Mouse (Mus musculus): Measurements from ENCODE around the gene Gm20388.
A peak's percentile ranks its signal among the peaks of the same experiment; 100 is the strongest.

The Gm20388 gene

DNA sequence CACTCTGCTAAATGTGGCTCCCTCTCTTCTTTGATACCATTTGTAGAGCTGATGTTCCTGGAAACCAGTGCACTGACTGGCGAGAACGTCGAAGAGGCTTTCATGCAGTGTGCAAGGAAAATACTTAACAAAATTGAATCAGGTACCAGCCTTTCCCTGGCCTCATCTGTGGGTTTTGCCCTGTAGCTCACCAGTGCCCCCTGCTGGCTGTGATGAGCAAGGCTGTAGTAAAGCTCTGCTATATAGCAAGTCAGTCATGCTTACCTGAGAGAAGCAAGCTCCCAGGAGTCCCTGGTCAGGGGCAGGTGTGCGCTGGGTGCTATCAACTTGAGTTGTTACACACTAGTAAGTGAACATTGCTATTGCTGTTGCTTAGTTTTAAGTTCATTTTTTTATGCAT is 3922.1 kb downstream of the Gm20388 start:
- peak; percentile 53 for DNase-seq (ENCODE audit: low spot score)

DNA sequence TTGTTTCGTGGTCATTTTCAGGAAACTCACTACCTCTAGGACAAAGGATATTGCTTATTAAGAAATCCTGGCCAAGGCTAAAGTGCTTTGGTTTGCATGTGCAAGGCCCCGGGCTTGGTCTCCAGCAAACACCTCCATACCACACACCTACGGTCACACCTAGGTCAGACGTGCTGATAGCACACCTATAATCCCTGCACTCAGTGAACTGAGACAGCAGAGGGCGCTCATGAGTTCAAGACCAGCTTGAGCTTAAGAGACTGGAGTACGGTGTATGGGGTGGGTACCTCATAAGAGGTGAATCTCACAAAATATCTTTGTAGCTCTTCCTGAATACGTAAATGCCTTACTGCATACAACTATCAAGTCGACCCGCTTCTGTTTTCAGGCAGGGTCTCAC is 3924.8 kb downstream of the Gm20388 start:
- DNase-seq (ENCODE audit: low spot score): peak; percentile 36

DNA sequence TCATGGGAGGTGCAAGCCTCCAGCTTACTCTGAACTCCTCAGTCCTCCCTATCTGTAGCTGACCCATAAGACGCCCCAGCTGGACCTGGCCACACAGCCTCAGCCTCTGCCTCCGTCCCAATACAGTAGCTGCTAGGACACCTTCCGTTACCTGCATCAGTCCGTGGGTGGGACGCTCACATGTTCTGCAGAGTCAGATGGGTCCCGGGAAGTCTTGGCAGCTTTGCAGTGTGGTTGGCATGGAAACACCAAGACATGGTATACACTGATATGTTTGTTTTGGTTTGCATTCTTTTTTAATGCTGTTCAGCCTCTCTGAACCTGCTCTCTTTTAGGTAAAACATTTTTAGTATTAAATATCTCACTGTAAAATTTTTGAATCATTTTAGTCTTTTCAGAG is 3925.7 kb downstream of the Gm20388 start:
- no peak for DNase-seq (ENCODE audit: low spot score)

DNA sequence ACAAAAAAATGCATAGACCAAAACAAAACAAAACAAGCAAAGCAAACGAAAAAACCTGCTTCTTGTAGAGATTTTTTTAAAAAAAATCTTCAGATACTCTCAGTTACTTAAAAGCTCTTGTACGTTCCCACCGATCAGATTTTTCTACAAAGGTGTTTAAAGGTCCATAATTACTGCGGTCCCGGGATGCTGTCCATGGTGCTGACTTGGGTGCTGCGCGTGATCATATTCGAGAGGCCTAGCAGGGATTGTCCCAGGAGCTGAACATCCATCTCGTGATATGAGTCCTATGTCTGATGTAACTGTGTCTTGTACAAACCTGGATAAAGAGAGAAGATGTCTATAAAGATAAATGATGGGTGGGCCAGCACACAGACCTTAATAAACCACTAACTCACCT is 3927.9 kb downstream of the Gm20388 start:
- DNase-seq (ENCODE audit: low spot score): no peak

DNA sequence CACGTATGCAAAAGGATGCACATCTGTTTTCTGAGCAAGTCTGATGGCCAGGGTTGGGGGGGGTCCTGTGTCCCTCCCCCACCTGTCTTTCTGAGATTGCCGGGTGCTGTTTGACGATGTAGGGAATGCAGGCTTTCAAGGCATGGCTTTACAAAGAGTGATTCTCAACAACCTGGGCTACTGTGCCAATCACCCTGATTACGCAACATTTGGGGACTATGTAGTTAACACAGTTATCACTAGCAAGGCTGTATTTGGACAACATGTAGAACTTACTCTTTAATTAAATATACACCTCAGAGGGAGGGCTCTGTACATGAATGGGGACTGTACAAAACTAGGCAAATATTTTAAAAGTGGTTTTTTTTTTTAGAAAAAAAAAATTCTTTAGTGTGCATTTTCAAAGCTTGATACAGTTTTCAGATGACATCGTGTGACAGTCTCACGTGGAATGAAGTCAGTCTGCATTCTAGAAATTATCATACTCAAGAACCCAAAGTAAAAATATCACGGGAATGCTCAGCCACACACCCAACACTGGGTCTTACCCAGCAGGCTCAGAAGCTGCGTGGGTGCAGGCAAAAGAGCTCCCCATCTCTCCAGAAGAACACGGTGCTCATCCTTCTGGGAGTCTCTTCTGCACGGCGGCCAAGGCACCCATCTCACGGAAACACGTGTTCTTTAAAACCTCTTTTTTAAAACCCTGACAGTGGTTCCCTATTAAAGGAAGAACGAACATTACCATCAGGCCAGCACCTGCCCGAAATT is 3930.1 kb downstream of the Gm20388 start:
- DNase-seq (ENCODE audit: low spot score): no peak

DNA sequence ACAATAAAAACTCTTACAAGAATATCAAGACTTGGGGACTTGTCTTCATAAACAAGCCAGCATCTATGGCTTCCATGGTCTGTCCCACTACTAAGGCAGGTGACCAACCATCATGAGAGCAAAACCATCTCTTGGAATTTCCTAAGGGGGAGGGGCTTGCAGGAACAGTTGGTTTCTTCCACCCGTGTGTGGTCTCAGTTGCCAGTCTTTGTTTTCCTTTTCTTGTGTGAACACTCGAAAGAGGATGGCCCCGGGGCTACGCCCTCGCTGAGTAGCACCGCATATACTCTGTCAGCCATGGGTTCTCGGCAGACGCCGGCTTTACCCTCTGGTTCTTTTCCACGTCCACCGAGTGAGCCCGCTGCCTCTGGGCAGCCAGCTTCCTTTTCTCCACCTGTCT is 3931.4 kb downstream of the Gm20388 start:
- no peak for DNase-seq (ENCODE audit: low spot score)

DNA sequence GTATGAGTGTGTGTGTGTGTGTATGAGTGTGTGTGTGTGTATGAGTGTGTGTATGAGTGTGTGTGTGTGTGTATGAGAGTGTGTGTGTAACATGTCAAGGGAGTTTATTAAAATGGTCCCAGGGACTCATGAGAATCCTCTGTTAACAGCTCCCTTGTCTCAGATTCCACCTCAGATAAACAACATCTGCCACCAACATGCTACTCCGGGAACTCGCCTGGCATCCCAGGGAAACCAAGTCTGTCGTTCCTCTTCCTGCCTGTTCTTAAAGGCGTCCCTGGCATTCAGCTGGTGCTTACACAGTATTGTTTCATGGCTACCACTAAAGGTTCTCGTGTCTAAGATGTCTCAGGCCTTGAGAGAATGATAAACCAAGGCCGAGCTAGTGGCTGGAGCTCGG is 3933.7 kb downstream of the Gm20388 start:
- DNase-seq (ENCODE audit: low spot score): no peak

DNA sequence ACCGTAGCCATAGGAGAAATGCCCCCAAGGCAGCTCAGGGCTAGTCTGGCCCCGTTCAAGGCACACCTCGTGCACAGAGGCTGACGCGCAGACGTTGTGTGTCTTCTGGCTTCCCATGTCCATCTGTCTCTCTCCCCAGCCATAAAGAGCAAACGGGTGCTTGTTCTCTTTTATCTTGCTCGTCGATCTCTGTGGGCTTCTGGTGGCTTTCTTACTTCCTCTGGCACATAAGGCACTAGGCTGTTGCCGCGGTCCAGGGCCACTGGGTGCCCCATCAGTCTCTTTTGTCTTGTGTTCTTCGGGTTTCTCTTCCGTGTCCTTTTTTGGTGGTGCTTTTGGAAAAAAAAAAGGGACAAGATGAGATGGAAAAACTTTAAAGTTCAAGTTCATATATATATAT is 3934.5 kb downstream of the Gm20388 start:
- DNase-seq (ENCODE audit: low spot score): no peak

DNA sequence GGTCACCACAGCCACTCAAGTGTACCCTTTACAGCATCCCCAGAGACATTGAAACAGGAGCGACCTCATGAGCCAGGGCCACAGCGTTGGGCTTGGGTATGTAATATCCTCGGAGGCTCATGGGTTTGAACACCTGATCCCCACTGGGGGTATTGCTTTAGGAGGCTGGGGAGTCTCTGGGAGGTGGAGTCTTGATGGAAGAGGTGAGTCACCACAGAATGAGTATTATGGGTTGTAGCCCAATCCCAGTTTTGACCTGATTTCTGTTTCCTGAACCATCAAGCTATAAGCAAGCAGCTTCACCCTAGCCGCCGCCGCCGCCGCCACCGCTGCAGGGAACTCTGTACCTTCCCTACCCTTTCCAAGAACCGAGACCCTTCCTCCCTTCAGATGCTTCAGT is 3935.3 kb downstream of the Gm20388 start:
- DNase-seq (ENCODE audit: low spot score): no peak

DNA sequence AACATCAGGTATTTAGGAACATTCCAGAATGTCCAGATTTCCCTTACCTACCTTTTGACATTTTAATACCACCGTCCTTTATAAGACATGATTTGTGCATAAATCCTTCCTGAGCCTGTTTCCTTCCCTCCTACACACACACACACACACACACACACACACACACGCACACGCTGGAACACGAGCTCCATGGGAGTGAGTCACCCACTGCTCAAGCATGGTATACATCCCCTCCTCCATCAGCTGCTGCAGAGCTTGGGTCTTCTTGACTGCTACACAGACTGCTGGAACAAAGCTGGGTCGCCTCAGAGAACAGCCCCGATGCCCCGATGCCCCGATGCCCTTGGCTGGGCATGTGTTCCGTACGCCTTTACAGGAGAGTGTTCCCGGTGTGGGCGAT is 3935.9 kb downstream of the Gm20388 start:
- no peak for DNase-seq (ENCODE audit: low spot score)

DNA sequence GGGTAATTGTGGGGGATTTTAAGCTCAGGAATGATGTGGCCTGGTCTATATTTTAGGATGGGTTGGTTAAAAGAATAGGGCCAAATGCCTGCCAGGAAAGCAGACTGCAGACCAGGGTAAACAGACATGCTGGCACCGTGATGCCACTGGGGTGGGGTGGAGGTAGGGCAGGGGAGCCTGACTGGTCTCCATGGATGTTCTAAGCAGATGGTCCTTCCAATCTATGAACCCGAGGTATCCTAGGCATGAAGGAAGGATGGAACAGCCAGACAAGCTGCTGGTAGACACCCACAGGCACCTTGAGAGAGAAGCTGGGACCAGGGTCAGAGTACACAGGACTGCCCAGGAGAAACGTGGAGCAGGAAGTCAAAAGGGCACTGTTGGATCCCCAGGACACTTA is 3936.9 kb downstream of the Gm20388 start:
- no peak for DNase-seq (ENCODE audit: low spot score)

DNA sequence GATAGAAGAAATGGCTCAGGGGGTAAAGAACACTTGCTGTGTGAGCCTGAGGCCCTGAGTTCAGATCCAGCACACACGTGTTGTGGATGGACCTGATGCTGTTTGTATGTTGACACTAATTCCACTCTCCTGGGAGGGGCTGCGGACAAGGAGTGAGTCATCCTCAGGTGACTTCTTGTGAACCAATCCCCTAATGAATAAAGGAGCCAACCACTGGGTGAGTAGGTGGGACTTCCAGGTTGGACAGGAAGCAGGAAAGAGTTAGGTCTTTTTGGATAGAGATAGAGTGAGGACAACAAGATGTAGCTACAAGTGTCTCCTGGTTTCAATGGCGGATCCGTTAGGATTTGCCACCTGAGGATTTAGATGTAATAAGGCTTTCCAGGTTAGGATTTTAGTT is 3938.7 kb downstream of the Gm20388 start:
- DNase-seq (ENCODE audit: low spot score): no peak

DNA sequence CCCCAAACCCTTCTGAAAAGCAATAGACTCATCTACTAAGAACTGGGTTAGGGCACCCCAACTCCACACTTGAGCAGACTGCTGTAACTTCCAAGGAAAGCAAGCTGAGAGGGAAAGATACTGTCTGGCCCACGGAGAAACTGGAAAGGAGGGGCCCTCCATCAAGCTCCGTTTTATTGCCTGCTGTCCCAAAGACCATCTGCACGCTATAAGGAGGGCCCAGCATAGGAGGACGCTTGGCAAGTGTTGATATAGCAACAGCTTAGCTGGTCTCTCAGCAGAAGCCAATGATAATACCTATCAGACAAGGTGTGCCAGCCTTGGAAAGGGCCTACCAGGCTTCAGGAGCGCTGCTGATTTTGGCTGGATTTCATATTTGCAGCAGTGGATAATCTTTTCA is 3940.9 kb downstream of the Gm20388 start:
- no peak for DNase-seq (ENCODE audit: low spot score)

DNA sequence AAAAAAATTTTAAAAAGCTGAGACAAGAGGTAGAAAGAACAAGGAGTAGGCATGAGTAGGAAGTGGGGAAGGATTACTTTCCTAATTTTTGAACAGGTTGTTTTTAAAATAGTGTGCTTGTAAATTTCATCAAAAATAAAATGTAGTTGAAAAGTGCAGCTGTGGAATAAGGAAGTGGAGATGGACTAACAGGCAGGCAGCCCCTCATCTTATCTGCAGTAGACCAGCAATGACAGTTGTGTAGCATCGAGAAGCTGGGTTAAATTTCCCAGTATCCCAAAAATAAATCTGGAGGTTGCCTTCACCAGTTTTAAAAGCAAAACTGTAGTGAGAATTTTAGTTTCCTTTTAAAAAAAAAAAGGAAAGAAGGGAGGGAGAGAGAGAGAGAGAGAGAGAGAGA is 3943.6 kb downstream of the Gm20388 start:
- no peak for DNase-seq (ENCODE audit: low spot score)

DNA sequence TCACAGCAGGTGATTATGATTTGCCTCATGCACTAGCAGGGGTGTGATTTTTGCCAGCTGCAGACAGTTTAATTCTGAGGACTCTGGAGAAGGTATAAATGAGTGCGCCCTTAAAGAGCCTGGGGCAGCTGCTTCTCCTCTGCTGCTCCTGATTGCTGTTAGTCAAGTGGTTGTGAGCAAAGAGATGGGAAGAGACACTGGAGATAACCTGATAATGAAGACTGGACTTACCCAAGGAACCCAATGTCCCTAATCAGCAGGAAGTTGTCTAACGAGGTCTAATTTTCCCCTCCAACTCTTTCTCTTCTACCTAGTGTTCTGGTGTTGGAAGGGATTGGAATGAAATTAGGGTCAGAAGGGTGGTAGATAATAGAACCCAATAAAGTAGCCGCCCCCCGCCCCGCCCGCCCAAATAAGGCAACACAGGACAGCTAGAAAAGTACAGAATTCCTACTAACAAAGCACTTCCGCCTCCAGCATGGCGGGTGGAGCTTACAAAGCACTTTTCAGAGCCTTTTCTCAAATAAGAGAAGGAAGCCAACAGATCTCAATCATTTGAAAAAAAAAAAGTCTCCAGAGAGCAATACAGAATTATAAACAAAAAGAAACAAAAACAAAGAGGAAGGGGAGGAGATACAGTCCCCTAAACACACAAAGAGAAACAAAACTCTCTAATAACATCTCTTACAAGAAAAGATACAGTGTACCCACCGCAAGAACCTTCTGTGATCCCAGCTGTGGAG is 3944.3 kb downstream of the Gm20388 start:
- DNase-seq (ENCODE audit: low spot score): no peak

DNA sequence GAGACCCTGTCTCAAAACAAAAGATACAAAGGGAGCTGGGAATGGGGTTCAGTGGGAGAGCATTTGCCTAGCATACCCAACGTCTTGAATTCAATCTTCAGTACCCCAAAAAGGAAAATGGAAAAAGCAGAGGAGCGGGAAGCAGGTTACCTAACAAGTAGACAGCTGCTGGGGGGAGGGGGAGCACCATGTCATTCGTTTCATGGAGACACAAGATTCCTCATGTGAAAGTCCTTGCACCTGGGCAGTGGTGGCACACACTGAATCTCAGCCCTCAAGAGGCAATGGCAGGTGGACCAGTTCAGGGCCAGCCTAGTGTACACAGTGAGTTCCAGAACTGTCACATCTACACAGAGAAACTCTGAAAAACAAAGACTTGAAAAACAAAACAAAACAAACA is 3946.7 kb downstream of the Gm20388 start:
- no peak for DNase-seq (ENCODE audit: low spot score)

DNA sequence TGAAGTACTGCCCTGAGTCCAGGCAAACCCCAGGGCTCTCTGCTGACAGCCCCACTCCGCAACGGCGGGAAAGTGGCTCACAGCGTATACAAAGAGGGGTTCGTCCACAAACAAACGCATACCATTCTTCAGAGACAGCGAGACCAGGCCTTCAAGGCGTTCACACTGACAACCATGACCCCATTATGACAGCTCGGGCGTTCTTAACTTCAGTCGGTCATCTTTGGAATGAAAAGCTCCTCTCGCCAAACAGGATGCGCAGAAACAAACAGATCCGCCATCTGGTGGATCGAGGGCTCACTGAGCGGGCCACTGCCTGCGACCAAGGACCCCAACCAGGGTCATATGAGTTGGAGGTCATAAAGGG is 3947.9 kb downstream of the Gm20388 start:
- DNase-seq (ENCODE audit: low spot score): no peak

DNA sequence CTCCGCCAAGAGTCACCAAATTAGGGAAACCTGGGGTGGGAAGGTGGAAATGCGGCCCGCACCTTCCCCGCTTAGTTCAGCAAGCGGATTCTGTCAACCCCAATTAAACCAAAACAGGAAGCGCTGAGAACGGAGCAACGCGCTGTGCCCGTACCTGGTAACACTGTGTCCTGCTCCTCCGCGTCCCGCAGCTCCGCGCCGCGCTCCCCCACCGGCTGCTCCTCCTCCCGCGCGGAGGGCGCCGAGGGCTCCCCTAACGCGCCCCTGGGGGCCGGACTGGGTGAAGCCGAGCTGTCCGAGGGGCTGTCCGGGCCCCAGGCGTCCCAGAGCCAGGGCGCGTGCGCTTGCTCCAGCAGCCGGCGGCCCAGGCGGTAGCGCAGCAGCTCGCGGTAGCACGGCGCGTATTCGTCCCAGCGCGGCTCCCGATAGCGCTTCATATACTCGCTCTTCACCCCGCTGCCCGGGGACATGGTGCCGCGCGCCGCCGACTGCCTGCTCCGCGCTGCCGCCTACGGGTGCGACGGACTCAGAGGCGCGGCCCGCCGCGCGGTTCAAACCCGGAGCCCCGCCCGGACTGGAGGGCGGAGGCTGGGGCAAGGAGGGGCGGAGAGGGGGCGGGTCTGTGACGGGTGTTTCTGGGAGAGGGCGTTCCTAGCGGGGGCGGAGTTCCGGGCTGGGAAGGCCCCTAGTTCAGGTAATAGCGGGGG is 3948.5 kb downstream of the Gm20388 start:
- peak; percentile 92 for DNase-seq (ENCODE audit: low spot score)

DNA sequence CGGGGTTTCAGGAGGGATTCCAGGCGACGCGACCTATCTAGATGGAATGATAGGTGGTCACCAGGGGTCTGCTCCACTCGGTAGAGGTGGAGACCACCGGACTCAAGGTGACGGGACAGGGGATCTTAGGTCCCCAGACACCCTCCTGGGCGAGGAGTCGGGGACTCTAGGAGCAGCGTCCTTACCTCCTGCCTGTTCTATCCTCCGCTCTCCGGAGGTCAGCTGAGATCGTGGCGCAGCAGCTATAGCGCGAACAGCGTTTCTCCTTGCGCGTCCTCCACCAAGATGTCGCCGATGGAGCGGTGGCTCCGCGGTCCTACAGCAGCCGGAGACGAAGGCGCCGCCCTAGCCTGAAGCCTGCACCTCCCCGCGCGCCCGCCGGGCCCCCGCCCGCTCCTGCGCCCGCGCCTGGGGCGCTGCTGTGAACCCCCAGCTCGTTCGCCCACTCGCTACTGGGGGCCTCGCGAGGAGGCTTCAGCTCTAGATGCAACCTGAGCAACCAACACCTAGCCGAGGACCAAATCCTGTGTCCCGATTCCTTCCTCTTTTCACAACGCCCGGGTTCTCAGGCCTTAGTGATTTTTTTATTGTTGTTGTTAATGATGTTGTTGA is 3949.1 kb downstream of the Gm20388 start, which contains the start of gene Ccsap:
Gene Ccsap, minus strand, starts transcription at position 562 of the 612 bp plus-strand sequence.
- DNase-seq (ENCODE audit: low spot score): peak; percentile 56

DNA sequence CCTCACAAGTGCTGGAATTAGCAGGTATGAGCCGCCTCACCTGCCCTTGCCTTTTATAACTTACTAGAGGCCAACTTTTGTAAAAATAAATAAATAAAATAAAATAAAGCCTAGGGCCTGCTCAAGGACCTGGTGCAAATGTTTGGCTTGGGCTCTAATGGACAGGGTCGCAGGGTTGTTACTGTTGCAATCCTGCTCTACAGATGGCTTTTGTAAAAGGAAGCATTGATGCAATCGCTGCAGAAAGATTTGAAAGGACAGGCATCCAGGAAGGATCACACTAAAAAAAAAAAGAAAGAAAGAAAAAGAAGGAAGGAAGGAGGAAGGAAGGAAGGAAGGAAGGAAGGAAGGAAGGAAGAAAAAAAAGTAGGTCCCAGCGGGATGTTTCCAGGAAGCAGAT is 3949.7 kb downstream of the Gm20388 start:
- no peak for DNase-seq (ENCODE audit: low spot score)

DNA sequence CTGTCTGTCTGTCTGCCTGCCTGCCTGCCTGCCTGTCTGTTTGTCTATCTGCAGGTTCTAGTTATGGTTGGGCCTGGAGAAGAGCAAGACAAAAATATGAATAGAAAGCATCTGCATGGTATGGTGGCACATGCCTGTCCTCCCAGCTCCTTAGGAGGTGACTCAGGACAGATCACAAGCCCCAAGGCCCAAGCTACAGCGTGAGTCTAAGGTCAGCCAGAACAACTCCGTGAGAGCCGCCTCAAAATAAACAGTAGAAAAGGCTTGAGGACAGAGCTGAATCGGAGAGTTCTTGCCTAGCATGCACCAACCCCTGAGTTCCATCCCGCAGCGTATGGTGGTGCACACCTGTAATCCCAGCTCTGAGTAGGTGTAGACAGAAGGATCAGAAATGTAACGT is 3955.1 kb downstream of the Gm20388 start:
- no peak for DNase-seq (ENCODE audit: low spot score)

DNA sequence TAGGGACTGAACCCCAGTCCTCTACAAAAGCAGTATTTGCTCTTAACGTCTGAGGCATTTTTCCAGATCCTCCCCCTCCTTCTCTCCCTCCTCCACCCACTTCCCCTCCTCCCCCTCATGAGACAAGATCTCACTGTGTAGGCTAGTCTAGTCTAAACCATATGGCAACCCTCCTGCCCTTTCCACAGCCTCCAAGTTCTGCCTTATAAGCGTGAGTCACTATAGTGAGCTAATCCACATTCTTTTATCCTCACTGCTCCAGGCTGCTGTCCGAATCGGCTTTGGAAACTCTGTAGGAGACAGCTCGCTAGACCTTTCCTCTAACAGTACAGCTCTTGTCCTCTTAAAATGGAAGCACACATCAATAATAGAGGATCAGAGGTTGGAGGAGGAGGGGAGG is 3956.3 kb downstream of the Gm20388 start:
- no peak for DNase-seq (ENCODE audit: low spot score)

DNA sequence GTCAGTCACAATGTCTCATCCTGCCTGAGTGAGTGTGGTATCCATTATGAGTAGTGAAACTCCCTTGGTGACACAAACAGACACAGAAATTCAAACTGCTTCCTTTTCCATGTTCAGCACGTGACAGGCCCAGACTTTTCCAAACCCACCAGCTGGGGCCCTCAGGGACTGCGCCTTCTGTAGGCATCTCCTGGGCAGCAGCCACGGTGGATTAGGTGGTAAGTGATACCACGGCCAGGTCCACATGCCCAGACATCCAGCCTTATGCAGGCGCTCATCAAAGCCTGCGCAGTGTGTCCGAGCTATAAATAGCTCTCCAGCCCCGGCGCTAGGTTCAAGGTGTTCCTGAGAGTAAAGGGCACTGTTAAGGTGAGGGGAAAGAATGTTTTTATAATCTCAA is 3961.4 kb downstream of the Gm20388 start:
- DNase-seq (ENCODE audit: low spot score): no peak
